Mouse (Mus musculus): ENCODE results near the gene Rev1.

GRCm38 (mm10) chr1:38103214-38103613, 26.4 kb downstream of the Rev1 start:
- TF ChIP-seq CTCF (IDR thresholded peaks at IDR 0.05; ENCODE audit: low read depth, low read length): no peak
- no peak for TF ChIP-seq POLR2A (IDR thresholded peaks at IDR 0.05; ENCODE audit: extremely low read depth, insufficient read depth, low read length)
